Mouse (Mus musculus) heart, embryonic 11.5 days (tissue): ENCODE results near the gene Srp68. TPM values are rescaled to one million over a fixed set of nuclear protein-coding genes. Genes with fewer than 3 reads are reported as not detected.

Experiments used
- ATAC-seq: fragments of 200-750 bp; cut with Nextera tagmentation; replicated peaks from 2 replicates; pipeline ENCODE4 v1.8.0; 2017; ENCODE audit warnings: moderate library complexity; ENCODE audit not compliant: insufficient number of reproducible peaks, low FRiP score, low TSS enrichment
- H3K27ac ChIP-seq: fragments of 300-500 bp; sonication (generic); 2 replicates; pipeline ENCODE4 v1.5.1; 2014; ENCODE audit warnings: mild to moderate bottlenecking, low read depth, low read length
- H3K27me3 ChIP-seq: fragments of 300-500 bp; sonication (generic); 2 replicates; pipeline ENCODE4 v1.6.1; 2014; ENCODE audit warnings: mild to moderate bottlenecking, low read length, mixed read lengths; ENCODE audit not compliant: control insufficient read depth, insufficient read depth
- H3K36me3 ChIP-seq: fragments of 300-500 bp; sonication (generic); 2 replicates; pipeline ENCODE4 v1.6.1; 2014; ENCODE audit warnings: mild to moderate bottlenecking, low read length, moderate library complexity, mixed read lengths; ENCODE audit not compliant: control insufficient read depth, insufficient read depth
- H3K4me1 ChIP-seq: fragments of 300-500 bp; sonication (generic); 2 replicates; pipeline ENCODE4 v1.6.1; 2014; ENCODE audit warnings: low read length; ENCODE audit not compliant: control insufficient read depth, insufficient read depth
- H3K4me2 ChIP-seq: fragments of 300-500 bp; sonication (generic); 2 replicates; pipeline ENCODE4 v1.6.1; 2014; ENCODE audit warnings: mild to moderate bottlenecking, moderate library complexity
- H3K4me3 ChIP-seq: fragments of 300-500 bp; sonication (generic); 2 replicates; pipeline ENCODE4 v1.5.1; 2014; ENCODE audit warnings: low read depth, low read length
- H3K9ac ChIP-seq: fragments of 300-500 bp; sonication (generic); 2 replicates; pipeline ENCODE4 v1.6.1; 2014; ENCODE audit warnings: mild to moderate bottlenecking, low read depth, low read length, moderate library complexity
- H3K9me3 ChIP-seq: fragments of 300-500 bp; sonication (generic); replicated peaks from 2 replicates; pipeline ENCODE4 v1.6.1; 2016; ENCODE audit warnings: low read length; ENCODE audit not compliant: control insufficient read depth
- WGBS: fragments of 180-500 bp; shearing (Covaris S2); extraction: QIAGEN DNeasy Blood & Tissue Kit; methylation state at CpG from one replicate; pipeline ENCODE4 v1.1.7; 2014; ENCODE audit not compliant: insufficient replicate concordance; 5-methylcytosine and 5-hydroxymethylcytosine counted together
- polyA plus RNA-seq: library from polyadenylated mRNA; unstranded; fragments of >200 nt; fragmentation: Nextera tagmentation; extraction: Ambion mirVana; gene quantifications from 2 replicates; pipeline ENCODE4 v1.2.1, GENCODE M21; 2014

The Srp68 gene
- polyA plus RNA-seq, 1 experiment from 2014 or later = 61.9 TPM

DNA sequence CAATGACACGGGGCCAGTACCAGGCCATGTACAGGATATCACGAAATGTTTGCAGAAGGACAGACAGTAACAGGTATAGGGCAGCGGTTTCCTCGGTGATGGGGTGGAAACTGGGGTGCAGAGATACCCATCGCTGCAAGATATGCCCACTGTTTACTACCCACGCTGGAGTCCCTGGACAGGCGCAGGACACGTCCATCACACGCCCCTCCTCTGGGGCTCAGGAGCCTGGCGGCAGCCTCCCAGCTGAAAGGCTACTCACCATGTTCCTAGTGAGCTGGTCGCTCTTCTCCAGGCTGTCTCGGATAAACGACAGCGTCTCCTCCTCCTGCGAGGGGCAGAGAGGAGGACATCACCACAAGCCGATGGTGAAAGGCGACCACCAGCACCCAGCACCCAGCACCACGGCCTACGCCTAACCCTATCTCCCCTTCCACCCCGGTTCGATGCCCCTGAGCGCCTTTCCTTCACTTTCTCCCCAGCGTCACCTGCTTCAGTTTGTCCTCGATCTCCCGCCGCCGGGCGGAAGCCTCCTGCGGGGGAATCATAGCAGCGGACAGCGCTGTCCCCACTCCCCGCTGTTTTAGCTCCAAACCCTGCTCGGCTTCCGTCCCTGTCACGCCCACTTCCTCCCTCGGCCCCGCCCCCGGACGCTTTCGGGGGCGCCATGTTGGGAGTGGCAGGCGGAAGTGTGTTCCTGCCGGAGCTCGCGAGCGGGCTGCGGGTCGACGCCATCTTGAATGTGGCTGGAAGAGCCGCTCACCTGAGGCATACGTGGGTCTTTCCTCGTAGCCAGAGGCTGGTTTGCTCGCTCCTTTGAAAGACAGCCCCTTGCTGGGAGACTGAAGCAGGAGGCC is 32.3 kb upstream of the Srp68 start:
- Histone ChIP-seq H3K4me2 (peak overlapping the region; percentile 86), H3K9me3 (no peaks in the 10 kb centered on the region), H3K9ac (peak overlapping the region; percentile 75), H3K36me3 (peaks cover 17% of the 10 kb centered on the region), H3K27me3 (no peaks in the 10 kb centered on the region), H3K4me1 (peaks cover 8% of the 10 kb centered on the region), H3K27ac (no peak overlapping the region), H3K4me3 (peak overlapping the region; percentile 60)
- WGBS = 2% methylated on average over 53 of the region's 53 CpGs
- ATAC-seq = peak; percentile 84

DNA sequence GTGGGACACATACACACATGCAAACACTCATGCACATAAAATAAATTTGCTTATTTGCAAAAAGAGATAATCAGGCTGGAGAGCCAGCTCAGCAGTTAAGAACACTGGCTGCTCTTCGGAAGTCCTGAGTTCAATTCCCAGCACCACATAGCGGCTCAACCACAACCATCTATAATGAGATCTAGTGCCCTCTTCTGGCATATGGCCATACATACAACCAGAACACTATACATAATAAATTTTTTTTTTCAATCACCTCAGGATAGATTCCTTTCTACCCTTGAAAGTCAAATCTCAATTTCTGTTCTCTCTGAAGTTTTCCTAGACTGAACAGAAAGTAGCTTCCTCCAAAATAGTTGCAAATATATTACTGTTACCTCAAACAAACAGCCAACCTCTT is 31.4 kb upstream of the Srp68 start:
- Histone ChIP-seq H3K4me1 (peaks cover 8% of the 10 kb centered on the region), H3K27me3 (no peaks in the 10 kb centered on the region), H3K4me2 (peak overlapping the region; percentile 86), H3K9me3 (no peaks in the 10 kb centered on the region), H3K36me3 (peaks cover 24% of the 10 kb centered on the region), H3K9ac (no peak overlapping the region), H3K4me3 (no peak overlapping the region; the same call in 1 of the 2 replicates), H3K27ac (no peak overlapping the region)
- no peak for ATAC-seq
- WGBS = 94% methylated on average over 2 of the region's 2 CpGs

DNA sequence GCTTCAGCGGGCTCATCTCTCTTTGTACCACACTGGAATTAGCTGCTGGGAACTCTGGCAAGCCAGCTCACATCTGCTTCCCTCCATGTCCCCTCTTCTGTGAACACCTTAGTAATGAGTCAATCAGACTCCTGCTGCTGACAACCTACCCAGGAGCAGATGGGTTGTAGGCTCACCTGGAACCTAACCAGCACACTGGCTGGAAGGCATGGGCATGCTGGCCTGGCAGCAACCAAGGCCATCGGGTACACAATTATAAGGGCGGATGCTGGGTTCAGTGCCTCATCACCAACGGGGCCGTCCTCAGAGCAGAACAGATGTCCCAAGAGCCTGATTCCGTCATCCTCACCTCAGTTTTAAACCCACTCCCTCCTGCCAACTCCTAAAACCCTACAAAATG is 24.6 kb upstream of the Srp68 start:
- H3K36me3 ChIP-seq = peaks cover 31% of the 10 kb centered on the region
- ATAC-seq = no peak

DNA sequence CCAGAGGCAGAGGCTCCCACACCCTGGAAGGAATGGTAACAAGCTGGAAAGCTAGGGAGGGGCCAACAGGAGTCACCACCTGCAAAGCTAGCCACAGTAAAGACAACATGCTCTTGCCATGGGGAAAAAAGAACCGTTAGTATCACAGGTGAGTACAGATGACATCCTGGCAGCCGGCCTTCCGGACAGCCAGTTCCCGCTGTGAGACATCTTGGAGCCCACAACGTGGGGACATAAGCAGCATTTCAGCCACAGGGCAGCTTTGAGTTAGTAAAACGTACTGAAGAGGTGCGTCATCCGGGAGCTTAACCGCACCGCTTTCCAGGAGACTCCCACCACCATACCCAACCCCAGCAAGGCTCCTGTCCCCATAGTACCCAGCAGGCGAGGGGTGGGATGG is 24.2 kb upstream of the Srp68 start:
- Histone ChIP-seq H3K27ac (no peak overlapping the region), H3K9ac (no peak overlapping the region), H3K9me3 (no peaks in the 10 kb centered on the region), H3K4me1 (0 out of 2 replicates have a peak, but pooled peaks cover 3% of the 10 kb centered on the region), H3K27me3 (no peaks in the 10 kb centered on the region), H3K36me3 (peaks cover 28% of the 10 kb centered on the region), H3K4me2 (no peak overlapping the region), H3K4me3 (no peak overlapping the region)
- 88% methylated on average over 11 of the region's 11 CpGs for WGBS
- ATAC-seq = no peak

More for the DNA sequence above, 24.6 kb upstream of the Srp68 start:
- Histone ChIP-seq H3K27ac (no peak overlapping the region), H3K9ac (no peak overlapping the region), H3K4me1 (0 out of 2 replicates have a peak, but pooled peaks cover 3% of the 10 kb centered on the region), H3K9me3 (no peaks in the 10 kb centered on the region), H3K4me3 (no peak overlapping the region), H3K27me3 (no peaks in the 10 kb centered on the region), H3K4me2 (no peak overlapping the region)
- WGBS = 85% methylated on average over 6 of the region's 6 CpGs

DNA sequence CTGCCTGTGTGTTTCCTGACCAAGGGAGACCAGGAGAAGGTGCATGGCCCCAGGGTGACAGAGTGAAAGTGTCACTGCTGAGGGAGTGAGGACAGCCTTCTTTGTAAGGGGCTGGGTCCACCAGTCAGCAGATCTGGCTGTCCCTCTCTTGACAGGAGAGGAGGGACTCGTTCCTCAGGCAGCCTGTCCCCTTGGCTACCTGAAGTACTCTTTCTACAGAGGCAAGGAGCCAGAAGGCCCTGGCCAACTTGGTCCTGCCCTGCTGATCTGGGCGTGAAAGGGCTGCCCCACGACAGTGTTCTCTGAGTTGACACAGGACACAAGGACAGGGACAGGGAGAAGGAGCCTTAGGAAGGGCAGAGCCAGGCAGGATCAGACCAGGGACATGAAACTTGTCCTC is 23.0 kb upstream of the Srp68 start:
- WGBS = 61% methylated on average over 3 of the region's 3 CpGs
- Histone ChIP-seq H3K36me3 (peaks cover 22% of the 10 kb centered on the region), H3K4me2 (no peak overlapping the region), H3K9me3 (no peaks in the 10 kb centered on the region), H3K9ac (no peak overlapping the region), H3K27me3 (no peaks in the 10 kb centered on the region), H3K4me3 (no peak overlapping the region), H3K4me1 (0 out of 2 replicates have a peak, but pooled peaks cover 3% of the 10 kb centered on the region), H3K27ac (no peak overlapping the region)
- no peak for ATAC-seq

DNA sequence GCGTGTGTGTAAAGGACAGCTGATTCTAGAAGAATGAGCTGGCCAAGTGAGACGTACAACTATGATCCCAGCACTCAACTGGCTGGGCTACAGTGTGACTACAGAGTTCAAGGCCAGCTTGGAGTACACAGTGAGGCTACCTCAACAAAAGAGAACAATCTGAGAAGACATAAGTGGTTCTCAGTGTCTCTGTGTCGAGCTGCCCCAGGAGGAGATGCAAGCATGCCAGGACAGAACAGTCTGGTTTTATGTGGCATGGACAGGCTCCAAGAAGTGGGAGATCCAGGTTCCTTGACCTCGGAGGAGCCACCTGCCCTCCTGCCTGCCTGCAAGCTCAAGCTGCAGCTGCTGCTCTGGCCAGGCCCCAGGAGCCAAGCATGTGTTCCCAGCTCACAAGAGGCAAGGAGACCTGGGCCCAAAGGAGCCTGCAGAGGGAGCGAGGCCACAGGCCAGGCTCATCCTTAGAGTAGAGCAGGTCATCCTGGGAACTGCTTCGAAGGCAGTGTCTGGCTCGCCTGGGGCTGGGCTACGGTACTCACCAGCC is 22.2 kb upstream of the Srp68 start:
- Histone ChIP-seq H3K36me3 (peaks cover 20% of the 10 kb centered on the region), H3K4me2 (no peak overlapping the region), H3K9ac (no peak overlapping the region), H3K4me3 (no peak overlapping the region), H3K27me3 (no peaks in the 10 kb centered on the region), H3K4me1 (0 out of 2 replicates have a peak, but pooled peaks cover 3% of the 10 kb centered on the region), H3K9me3 (no peaks in the 10 kb centered on the region), H3K27ac (no peak overlapping the region)
- no peak for ATAC-seq
- 81% methylated on average over 8 of the region's 8 CpGs for WGBS

DNA sequence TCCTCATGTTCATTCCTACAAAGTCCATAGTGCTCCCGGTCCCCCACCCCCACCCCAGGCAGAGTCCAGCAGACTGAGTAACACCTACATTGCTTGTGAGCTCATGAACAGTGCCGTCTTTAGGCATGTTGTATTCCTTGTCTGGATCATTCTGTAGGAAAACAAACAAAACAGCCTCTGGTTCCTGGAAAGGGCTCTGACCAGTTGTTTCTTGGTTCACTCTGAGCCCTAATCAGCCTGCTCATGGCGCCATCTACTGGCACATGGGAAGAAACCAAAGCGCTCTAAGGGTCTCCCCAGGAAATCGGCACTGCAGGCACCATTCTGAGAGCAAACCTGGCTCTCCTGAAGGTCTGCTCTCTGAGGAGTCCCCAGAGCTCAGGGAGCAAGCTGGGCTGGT is 20.3 kb upstream of the Srp68 start:
- WGBS = 30% methylated on average over 5 of the region's 5 CpGs
- Histone ChIP-seq H3K4me1 (peaks cover 10% of the 10 kb centered on the region; the same call in 1 of the 2 replicates), H3K9ac (no peak overlapping the region), H3K27me3 (no peaks in the 10 kb centered on the region), H3K27ac (no peak overlapping the region), H3K4me2 (no peak overlapping the region), H3K36me3 (peaks cover 12% of the 10 kb centered on the region), H3K4me3 (no peak overlapping the region), H3K9me3 (no peaks in the 10 kb centered on the region)
- no peak for ATAC-seq

DNA sequence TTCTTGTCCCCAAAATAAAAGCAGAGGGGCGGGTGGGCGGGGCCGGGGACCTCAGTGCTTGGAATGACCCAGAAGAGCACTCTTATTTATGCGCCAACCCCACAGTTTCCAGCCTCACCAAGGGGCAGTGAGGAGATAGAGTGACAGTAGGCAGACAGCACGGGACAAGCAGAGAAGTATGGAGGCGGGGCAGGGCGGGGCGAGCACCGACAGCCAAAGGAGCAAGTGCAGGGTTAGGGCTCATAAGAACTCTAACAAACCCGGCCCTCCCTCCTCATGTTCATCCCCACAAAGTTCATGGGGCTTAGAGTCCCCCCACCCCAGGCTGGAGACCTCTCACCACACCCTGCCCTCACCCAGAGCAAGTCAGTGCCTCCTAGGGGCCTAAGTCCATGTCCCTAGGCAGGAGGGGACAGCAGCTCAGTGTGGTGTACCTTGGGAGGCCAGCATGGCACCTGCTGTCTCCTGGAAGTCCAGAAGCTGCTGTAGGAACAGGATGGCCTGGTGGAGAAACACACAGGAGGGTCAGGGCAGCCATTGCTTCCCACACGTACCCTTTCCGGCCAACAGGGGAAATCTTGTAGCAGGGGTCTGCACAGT is 19.6 kb upstream of the Srp68 start:
- Histone ChIP-seq H3K4me2 (no peak overlapping the region), H3K9me3 (no peaks in the 10 kb centered on the region), H3K27ac (no peak overlapping the region), H3K36me3 (peaks cover 9% of the 10 kb centered on the region), H3K9ac (no peak overlapping the region), H3K4me1 (peaks cover 10% of the 10 kb centered on the region; the same call in 1 of the 2 replicates), H3K4me3 (no peak overlapping the region), H3K27me3 (no peaks in the 10 kb centered on the region)
- ATAC-seq = no peak
- 70% methylated on average over 12 of the region's 12 CpGs for WGBS
